Mouse (Mus musculus) embryonic fibroblast, embryonic 13.5 days (primary cell): ENCODE data around the gene Tex14. TPM values are rescaled to one million over a fixed set of nuclear protein-coding genes. Genes with fewer than 3 reads are reported as not detected.
A peak's percentile ranks its signal among the peaks of the same experiment; 100 is the strongest.

ENCODE experiments used
- H3K27ac ChIP-seq: 2 replicates; pipeline ENCODE4 v1.5.1; 2012; ENCODE audit warnings: low read length, control low read depth, inconsistent platforms; ENCODE audit not compliant: insufficient read depth
- H3K4me1 ChIP-seq: 2 replicates; pipeline ENCODE4 v1.6.1; 2011; ENCODE audit warnings: low read length; ENCODE audit not compliant: control insufficient read depth, insufficient read depth
- H3K4me3 ChIP-seq: 2 replicates; pipeline ENCODE4 v1.5.1; 2011; ENCODE audit warnings: mild to moderate bottlenecking, control low read depth, low read length; ENCODE audit not compliant: insufficient read depth
- CTCF ChIP-seq: IDR thresholded peaks from 2 replicates; pipeline ENCODE4 v1.5.1; 2011; ENCODE audit warnings: mild to moderate bottlenecking, control low read depth, low read length, moderate library complexity, borderline replicate concordance; ENCODE audit not compliant: insufficient read depth
- POLR2A ChIP-seq: IDR thresholded peaks from 2 replicates; pipeline ENCODE4 v1.6.1; 2011; ENCODE audit warnings: low read depth, mild to moderate bottlenecking, control low read depth, low read length, moderate library complexity
- polyA plus RNA-seq: library from polyadenylated mRNA; stranded (reverse); fragments of >200 nt; gene quantifications from 2 replicates; pipeline ENCODE4 v1.2.4, GENCODE M21; 2011; ENCODE audit warnings: low read depth; ENCODE audit not compliant: missing spikeins, insufficient read length

The Tex14 gene
- polyA plus RNA-seq, 1 experiment = 0.11 TPM

DNA sequence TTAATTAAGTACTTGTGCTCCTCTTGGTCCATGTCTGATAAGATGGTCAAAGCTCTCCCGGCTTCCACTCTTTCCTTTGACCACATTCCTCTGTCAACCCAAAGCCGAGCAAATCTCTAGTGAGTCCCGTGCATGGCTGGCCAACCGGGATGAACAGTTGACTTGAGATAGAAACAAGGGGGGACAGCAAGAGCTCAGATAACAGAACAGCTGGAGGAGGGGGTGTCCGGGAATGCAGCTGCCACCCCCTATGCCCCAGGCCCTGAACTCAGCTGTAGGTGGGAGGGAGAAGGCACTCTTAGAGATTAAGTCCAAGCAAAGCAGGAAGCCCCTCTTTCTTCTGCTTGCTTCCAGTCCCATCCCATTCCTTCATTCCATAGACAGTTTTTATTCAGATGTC is 165.9 kb downstream of the Tex14 start:
- H3K27ac ChIP-seq = no peak overlapping the region
- H3K4me1 ChIP-seq = no peaks in the 10 kb centered on the region
- no peak overlapping the region for H3K4me3 ChIP-seq
- TF ChIP-seq CTCF = no peak
- TF ChIP-seq POLR2A = no peak

DNA sequence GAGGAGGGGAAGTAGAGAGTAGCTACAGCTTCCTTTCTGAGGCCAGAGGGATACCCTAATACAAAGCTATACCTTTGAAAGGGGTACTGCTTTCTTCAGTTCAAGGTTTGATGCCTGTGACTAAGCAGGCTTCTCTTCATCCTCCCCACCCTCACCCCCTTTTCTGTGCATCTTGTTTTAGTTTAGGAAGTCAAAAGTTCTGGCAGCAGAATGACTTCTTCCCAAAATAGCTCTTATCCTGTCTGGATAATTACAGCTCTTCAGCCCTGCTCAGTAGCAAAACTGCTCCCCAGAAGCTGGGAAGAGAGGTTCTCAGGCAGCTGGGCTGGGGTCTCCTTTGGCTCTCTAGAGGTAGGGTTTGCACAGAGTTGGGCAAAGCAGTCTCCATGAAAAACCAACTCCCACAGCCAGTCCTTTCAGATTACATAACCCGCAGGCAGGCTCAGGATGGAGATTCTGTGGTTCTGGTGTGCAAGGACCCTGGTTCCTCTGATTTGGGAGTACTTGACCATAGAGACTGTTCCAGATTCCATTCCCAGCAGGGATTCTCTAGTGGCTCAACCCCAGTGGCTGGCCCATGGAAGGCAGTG is 166.6 kb downstream of the Tex14 start:
- no peak overlapping the region for H3K4me3 ChIP-seq
- no peak overlapping the region for H3K27ac ChIP-seq
- H3K4me1 ChIP-seq = no peaks in the 10 kb centered on the region
- no peak for TF ChIP-seq CTCF
- no peak for TF ChIP-seq POLR2A

DNA sequence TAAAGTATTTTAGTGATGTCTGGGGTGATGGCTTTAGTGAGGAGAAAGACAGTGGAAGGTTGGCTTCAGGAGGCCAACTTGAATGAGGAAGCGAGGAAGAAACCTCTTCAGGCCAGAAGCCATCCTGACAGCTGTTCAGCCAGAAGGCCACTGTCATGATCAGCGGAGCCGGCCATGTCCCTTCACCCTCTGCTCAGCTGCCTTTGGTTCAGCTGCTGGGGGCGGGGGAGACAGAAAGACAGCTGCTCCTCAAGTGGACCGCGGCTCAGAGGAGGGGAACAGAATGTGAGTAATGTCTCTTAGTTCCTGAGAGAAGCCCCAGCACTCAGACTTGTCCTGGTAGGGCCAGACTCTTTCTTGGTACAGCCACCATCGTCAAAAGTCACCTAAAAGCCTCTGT is 168.9 kb downstream of the Tex14 start:
- Histone ChIP-seq H3K27ac (no peak overlapping the region), H3K4me3 (no peak overlapping the region), H3K4me1 (peaks cover 3% of the 10 kb centered on the region; the same call in 1 of the 2 replicates)
- no peak for TF ChIP-seq POLR2A
- TF ChIP-seq CTCF = no peak

DNA sequence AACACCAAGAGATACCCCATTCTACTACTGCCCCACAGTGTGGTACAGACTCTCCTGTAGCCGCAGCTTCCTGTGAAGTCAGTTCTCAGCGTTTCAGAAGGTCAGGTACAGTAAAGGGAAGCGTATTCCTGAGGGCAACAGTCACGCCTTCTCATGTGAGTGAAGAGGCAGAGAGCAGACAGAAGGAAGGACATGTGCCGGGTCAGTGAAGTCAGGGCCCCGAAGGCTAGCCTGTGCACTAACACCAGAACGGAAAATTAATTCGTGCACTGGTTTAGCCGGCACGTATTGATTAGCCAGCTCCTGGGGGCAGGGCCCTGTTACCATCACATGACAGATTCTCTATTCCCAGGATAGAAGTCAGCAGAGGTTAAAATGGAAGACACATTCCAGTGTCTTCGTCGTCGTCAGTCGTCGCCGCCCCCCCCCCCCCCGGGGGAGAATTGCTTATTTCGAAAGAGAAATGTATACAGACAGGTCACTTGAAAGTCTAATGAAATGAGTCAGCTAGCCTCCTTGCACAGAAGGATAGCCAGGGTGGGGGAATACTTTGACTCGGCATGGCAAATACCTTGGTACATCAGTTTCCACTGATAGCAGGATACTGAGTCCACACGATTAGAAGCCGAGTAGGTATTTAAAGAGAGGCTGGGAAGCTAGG is 169.8 kb downstream of the Tex14 start:
- peaks cover 3% of the 10 kb centered on the region; the same call in 1 of the 2 replicates for H3K4me1 ChIP-seq
- H3K27ac ChIP-seq = no peak overlapping the region
- H3K4me3 ChIP-seq = no peak overlapping the region
- no peak for TF ChIP-seq POLR2A
- no peak for TF ChIP-seq CTCF

DNA sequence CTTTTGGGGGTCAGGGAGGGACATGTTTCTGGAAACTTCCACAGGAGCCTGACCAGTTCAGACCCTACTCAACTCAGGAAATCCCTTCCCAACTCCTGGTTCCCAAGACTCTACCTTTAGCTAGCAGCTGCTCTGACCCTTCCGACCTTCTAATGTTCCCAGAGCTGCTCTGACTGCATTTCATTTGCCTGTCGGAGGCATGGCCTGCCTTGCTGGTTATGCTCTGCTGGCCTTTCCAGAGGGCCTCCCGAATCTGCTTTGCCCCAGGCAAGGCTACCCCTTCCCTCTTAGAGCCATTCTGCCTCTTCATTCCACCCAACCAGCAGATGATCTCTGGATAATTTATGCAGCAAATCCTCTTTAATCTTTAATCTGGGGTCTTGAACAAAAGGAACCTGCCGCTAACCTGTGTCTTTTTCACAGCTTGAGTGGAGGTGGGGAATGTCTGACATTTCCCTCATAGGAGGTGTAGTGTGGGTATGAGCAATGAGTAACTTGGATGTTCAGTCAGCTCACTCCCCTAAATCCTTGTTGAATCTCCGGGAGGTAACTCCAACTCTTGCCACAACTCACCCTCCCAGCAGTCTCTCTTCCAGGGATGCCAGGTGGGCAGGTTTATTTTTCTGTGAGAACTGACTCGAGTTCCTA is 172.9 kb downstream of the Tex14 start:
- Histone ChIP-seq H3K4me1 (peaks cover 9% of the 10 kb centered on the region; the same call in 1 of the 2 replicates), H3K27ac (no peak overlapping the region), H3K4me3 (no peak overlapping the region)
- TF ChIP-seq POLR2A = no peak
- TF ChIP-seq CTCF = no peak

DNA sequence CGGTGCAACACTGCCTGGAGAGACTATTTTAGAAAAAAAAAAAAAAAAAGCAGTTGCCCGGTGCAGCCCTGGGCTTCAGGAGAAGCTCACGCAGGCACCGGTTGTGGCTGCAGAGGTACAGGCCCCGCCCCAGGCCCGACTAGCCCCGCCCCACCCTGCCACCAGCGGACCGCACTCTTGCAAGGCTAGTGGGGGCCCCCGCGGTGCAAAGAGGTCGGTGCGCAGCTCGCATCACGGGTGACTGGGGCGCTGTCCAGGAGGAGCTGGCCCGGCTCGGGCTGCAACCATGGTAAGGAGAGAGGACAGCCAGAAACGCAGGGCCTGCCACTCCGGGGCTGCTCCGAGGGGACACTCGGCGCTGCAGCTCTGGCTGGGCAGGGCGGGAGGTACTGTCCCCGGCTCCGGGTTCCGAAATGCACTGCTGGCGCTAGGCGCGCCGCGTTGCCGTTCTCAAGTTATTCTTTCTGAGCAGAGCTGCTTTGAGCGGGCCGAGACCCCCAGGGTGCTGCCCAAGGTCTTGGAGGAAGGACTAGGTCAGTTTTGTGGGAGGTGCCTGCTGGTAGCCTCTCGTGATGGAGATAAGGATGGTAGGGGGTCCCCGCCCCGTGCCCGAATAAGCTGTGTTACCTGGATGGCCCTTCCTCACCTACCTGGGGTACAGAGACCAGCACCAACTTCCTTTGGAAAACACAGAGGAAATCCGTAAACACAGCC is 173.5 kb downstream of the Tex14 start:
- Histone ChIP-seq H3K27ac (no peak overlapping the region), H3K4me1 (peaks cover 9% of the 10 kb centered on the region; the same call in 1 of the 2 replicates), H3K4me3 (peak overlapping the region; percentile 24)
- TF ChIP-seq POLR2A (no peak), CTCF (no peak)

DNA sequence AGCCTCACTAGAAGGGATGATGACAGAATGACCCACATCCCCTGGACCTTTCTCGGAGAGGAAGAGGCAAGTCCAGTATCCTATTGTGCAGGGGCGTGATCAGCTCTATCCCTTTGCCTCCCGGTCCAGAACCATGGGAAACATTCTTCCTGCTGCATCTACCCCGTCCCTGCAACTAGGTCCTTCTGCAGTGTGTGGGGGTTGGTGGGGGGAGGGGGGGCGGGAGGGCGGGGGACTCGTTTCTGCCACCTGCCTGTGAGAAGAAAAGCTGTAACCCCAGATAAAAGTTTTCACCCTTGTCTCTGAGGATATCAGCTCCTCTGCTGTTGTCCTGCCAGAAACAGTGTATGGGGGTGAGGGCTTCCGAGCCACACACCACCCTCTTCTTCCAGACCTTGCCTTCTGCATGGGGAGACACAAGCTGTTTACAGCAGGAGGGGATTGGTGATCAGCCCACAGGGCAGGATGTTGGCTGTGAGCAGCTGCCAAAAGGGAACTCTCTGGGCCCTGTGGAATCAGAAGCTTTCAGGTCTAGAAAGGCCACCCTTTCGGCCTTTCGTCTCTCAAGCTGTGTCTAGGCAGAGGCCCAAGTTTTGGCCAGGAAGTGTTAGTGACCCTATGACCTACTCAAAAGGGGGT is 174.2 kb downstream of the Tex14 start:
- peaks cover 9% of the 10 kb centered on the region; the same call in 1 of the 2 replicates for H3K4me1 ChIP-seq
- H3K4me3 ChIP-seq = no peak overlapping the region
- H3K27ac ChIP-seq = no peak overlapping the region
- TF ChIP-seq CTCF = no peak
- TF ChIP-seq POLR2A = no peak

DNA sequence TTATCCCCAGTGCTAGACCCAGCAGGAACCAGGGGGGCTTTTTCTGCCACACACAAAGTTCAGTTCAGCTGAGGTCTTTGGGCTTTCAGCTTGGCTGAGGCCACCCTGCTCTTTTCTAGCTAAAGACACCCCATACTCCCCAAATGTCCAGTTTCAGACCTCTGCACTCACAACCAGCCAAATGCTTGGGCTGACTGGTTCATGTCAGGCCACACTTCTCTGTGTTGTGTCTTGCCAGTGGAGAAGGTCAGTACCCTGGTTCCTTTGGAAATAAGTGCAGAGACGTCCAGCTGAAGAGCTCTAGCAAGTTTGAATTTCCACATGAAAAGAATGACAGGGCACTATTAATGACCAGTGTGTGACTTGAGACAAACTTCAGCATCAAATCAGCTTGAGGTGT is 174.8 kb downstream of the Tex14 start:
- Histone ChIP-seq H3K4me3 (no peak overlapping the region), H3K4me1 (peaks cover 9% of the 10 kb centered on the region; the same call in 1 of the 2 replicates), H3K27ac (no peak overlapping the region)
- TF ChIP-seq POLR2A (no peak), CTCF (no peak)

DNA sequence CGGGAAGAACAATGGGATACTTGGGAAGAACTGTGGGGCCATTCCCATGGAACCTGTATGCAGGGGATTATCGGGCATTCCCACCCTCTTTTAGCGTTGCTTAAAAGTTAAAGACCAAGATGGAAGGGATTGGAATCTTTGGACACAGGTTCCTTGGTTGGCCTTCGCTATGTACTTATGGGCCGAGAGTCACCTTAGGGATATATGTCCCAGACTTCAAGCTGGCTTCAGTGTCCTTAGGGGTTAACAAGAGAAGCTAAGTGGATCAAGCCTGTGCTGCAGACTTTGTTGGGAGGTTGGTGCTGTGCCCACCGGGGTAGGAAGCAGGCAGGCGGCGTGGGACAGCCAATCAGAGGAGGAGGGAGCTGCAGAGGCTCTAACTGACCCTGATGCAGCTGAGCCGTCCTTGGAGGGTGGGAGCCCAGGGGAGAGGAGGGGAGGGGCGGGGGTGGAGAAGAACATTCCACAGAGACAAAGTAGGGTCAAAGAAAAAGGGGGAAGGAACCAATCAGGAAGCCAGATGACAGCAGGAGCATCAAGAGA is 175.7 kb downstream of the Tex14 start:
- Histone ChIP-seq H3K27ac (no peak overlapping the region), H3K4me3 (no peak overlapping the region), H3K4me1 (peaks cover 9% of the 10 kb centered on the region; the same call in 1 of the 2 replicates)
- TF ChIP-seq POLR2A (no peak), CTCF (no peak)
